Mouse (Mus musculus) liver, adult (tissue): ENCODE measurements around the gene Acp7.

Experiments
- GATA4 ChIP-seq: IDR thresholded peaks from 2 replicates; pipeline ENCODE4 v1.6.1; 2014; ENCODE audit warnings: mild to moderate bottlenecking, low read length; ENCODE audit not compliant: insufficient replicate concordance

Gene Acp7

GRCm38 (mm10) chr7:28585001-28585400 lies 46.1 kb downstream of the Acp7 start:
- no peak for TF ChIP-seq GATA4

- TF ChIP-seq GATA4, result no peak
These were observed 46.7 kb downstream of the Acp7 start for GRCm38 (mm10) chr7:28584468-28584867.

- TF ChIP-seq GATA4, result no peak
These were observed 47.4 kb downstream of the Acp7 start for GRCm38 (mm10) chr7:28583570-28584344.

- no peak for TF ChIP-seq GATA4
These were observed 48.3 kb downstream of the Acp7 start for GRCm38 (mm10) chr7:28582841-28583240.

GRCm38 (mm10) chr7:28581721-28582120 lies 49.4 kb downstream of the Acp7 start:
- TF ChIP-seq GATA4, result no peak

GRCm38 (mm10) chr7:28579826-28580225 lies 51.3 kb downstream of the Acp7 start:
- TF ChIP-seq GATA4, result no peak

- TF ChIP-seq GATA4, result no peak
These were observed 52.5 kb downstream of the Acp7 start for GRCm38 (mm10) chr7:28578543-28579053.

- TF ChIP-seq GATA4, result no peak
These were observed 53.1 kb downstream of the Acp7 start for GRCm38 (mm10) chr7:28577826-28578542.

- no peak for TF ChIP-seq GATA4
These were observed 54.7 kb downstream of the Acp7 start for GRCm38 (mm10) chr7:28576271-28576914.

- TF ChIP-seq GATA4, result no peak
These were observed 55.5 kb downstream of the Acp7 start for GRCm38 (mm10) chr7:28575597-28575996.

- TF ChIP-seq GATA4, result no peak
These were observed 57.9 kb downstream of the Acp7 start for GRCm38 (mm10) chr7:28573236-28573635.

GRCm38 (mm10) chr7:28572689-28573088 lies 58.4 kb downstream of the Acp7 start:
- TF ChIP-seq GATA4, result no peak

- TF ChIP-seq GATA4, result no peak
These were observed 60.0 kb downstream of the Acp7 start for GRCm38 (mm10) chr7:28570982-28571682.

- TF ChIP-seq GATA4, result no peak
These were observed 60.7 kb downstream of the Acp7 start for GRCm38 (mm10) chr7:28570291-28570981.
